Mouse (Mus musculus): ENCODE results near the gene Kcnb1. TPM values are rescaled to one million over a fixed set of nuclear protein-coding genes. Genes with fewer than 3 reads are reported as not detected.

Gene Kcnb1
- polyA plus RNA-seq, 1 experiment from 2014 or later: 1.1 TPM

DNA sequence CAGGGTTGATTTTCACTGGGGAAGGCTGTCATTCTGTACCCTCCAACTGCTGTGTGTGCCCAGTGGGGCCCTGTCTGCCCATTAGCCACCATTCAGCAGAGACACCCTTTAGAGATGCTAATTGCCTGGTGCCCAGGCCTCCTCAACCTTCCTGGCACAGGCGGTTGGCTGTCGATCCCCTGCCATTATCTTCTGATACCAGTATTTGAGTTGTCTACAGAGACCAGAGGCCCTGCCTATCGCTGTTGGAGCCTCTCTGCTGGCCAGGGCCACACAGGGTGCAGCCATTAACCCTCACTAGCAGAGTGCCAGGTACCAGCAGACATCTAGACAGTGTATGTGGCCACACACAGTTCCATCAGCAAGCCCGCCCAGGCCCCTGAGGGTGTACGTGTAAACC lies 31.2 kb downstream of the Kcnb1 start:
- Histone ChIP-seq H3K4me2 (no peak overlapping the region), H3K4me1 (peaks cover 29% of the 10 kb centered on the region), H3K4me3 (no peak overlapping the region), H3K9me3 (no peaks in the 10 kb centered on the region), H3K27ac (no peak overlapping the region), H3K36me3 (no peaks in the 10 kb centered on the region), H3K27me3 (no peaks in the 10 kb centered on the region; the same call in 1 of the 2 replicates), H3K9ac (no peak overlapping the region)
- 87% methylated on average over 5 of the region's 5 CpGs for WGBS
- ATAC-seq (ENCODE audit: insufficient number of reproducible peaks, insufficient read depth, low FRiP score, low TSS enrichment, low read depth): no peak

DNA sequence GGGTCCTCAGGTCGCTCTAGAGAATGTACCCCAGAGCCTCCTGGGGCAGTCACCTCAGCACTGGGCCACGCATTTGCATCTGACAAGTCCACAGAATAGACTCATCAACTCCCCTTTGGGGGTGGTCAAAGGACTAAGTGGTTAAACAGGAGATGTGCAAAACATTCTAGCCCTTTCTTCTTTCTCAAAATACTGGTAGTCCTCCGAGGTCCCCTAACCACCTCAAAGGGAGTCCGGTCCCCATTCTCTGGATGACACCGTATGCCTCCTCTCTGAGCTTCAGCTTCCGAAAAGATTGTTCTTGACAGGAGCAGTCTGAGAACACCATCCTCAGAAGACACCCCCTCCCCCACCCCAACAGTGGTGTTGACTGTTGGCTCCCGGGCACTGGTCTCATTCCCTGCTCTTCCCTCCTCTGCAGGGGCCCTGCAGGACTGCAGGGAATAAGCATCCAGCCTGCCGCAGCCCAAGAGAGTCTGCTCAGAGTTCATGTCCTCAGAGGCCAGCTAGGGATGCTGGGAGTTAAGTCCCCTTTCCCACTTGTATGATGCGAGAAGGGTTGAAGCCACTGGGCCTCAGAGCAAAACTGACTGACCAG lies 33.7 kb downstream of the Kcnb1 start:
- H3K9me3 ChIP-seq: no peaks in the 10 kb centered on the region
- no peaks in the 10 kb centered on the region for H3K36me3 ChIP-seq
- peaks cover 15% of the 10 kb centered on the region for H3K4me1 ChIP-seq
- no peaks in the 10 kb centered on the region; the same call in 1 of the 2 replicates for H3K27me3 ChIP-seq
- 28% methylated on average over 9 of the region's 9 CpGs for WGBS
- H3K27ac ChIP-seq: peak overlapping the region; percentile 44; the same call in 1 of the 2 replicates
- no peak overlapping the region for H3K9ac ChIP-seq
- no peak for ATAC-seq (ENCODE audit: insufficient number of reproducible peaks, insufficient read depth, low FRiP score, low TSS enrichment, low read depth)
- no peak overlapping the region for H3K4me2 ChIP-seq
- no peak overlapping the region for H3K4me3 ChIP-seq

DNA sequence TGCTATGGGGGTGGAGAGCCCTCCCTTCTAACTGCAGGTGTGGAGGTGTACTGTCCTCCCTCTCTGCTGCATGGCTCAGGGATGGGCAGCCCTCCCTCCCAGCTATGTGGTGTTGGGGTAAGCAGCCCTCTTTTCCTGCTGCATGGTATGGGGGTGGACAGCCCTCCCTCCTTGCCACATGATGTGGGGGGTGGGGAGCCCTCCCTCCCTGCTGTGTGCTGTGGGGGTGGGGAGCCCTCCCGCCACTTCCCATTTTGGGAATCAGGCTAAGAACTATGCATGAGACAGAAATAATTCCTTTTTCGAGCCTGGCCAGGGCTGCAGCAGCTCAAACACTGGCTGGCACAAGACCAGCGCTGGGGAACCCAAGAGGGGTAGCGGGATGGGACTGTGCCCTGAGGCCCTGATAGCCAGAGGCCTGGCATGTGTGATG lies 34.4 kb downstream of the Kcnb1 start:
- Histone ChIP-seq H3K4me2 (no peak overlapping the region), H3K9ac (0 out of 2 replicates have a peak overlapping the region, but pooled peaks have one; percentile 27), H3K9me3 (no peaks in the 10 kb centered on the region), H3K36me3 (no peaks in the 10 kb centered on the region), H3K27me3 (no peaks in the 10 kb centered on the region; the same call in 1 of the 2 replicates), H3K27ac (peak overlapping the region; percentile 44; the same call in 1 of the 2 replicates), H3K4me3 (no peak overlapping the region), H3K4me1 (peaks cover 15% of the 10 kb centered on the region)
- WGBS: 35% methylated on average over 4 of the region's 4 CpGs
- no peak; the same call in 1 of the 2 replicates for ATAC-seq (ENCODE audit: insufficient number of reproducible peaks, insufficient read depth, low FRiP score, low TSS enrichment, low read depth)

GRCm38 (mm10) chr2:167150880-167151279 lies 39.1 kb downstream of the Kcnb1 start:
- no peak overlapping the region for H3K9ac ChIP-seq
- peaks cover 22% of the 10 kb centered on the region for H3K4me1 ChIP-seq
- no peaks in the 10 kb centered on the region for H3K9me3 ChIP-seq
- WGBS: 89% methylated on average over 6 of the region's 6 CpGs
- H3K27ac ChIP-seq: no peak overlapping the region
- no peak overlapping the region for H3K4me3 ChIP-seq
- no peak overlapping the region for H3K4me2 ChIP-seq
- ATAC-seq (ENCODE audit: insufficient number of reproducible peaks, insufficient read depth, low FRiP score, low TSS enrichment, low read depth): no peak
- no peaks in the 10 kb centered on the region for H3K36me3 ChIP-seq
- H3K27me3 ChIP-seq: no peaks in the 10 kb centered on the region; the same call in 1 of the 2 replicates

- Histone ChIP-seq H3K9ac (no peak overlapping the region), H3K4me2 (no peak overlapping the region), H3K27me3 (peaks cover 4% of the 10 kb centered on the region; the same call in 1 of the 2 replicates), H3K4me1 (peaks cover 18% of the 10 kb centered on the region), H3K9me3 (no peaks in the 10 kb centered on the region), H3K4me3 (no peak overlapping the region), H3K27ac (no peak overlapping the region), H3K36me3 (no peaks in the 10 kb centered on the region)
- no peak for ATAC-seq (ENCODE audit: insufficient number of reproducible peaks, insufficient read depth, low FRiP score, low TSS enrichment, low read depth)
- 91% methylated on average over 7 of the region's 7 CpGs for WGBS
These were observed 39.8 kb downstream of the Kcnb1 start for GRCm38 (mm10) chr2:167150135-167150534.

DNA sequence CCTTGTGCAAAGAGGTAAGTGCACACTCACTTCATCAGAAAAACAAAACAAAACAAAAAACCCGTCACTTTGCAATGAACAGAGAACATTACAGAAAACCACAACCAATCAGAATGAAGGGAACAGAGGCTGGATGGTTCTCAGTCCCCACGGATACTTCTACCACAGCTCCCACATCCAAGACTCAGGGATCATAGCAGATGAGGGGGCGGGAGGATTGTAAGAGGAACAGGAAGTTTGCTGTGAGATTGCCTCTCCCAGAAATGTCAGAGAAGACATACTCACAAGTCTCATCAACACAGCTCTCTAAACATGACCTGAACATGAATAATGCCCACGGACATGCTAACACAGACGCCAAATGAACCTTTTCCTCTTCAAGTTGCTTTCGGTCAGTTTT lies 40.9 kb downstream of the Kcnb1 start:
- Histone ChIP-seq H3K4me2 (no peak overlapping the region), H3K27me3 (peaks cover 4% of the 10 kb centered on the region; the same call in 1 of the 2 replicates), H3K9ac (no peak overlapping the region), H3K9me3 (no peaks in the 10 kb centered on the region), H3K27ac (no peak overlapping the region), H3K4me3 (no peak overlapping the region), H3K4me1 (peaks cover 17% of the 10 kb centered on the region), H3K36me3 (no peaks in the 10 kb centered on the region)
- no peak for ATAC-seq (ENCODE audit: insufficient number of reproducible peaks, insufficient read depth, low FRiP score, low TSS enrichment, low read depth)
- 85% methylated on average over 6 of the region's 6 CpGs for WGBS

- Histone ChIP-seq H3K4me2 (no peak overlapping the region), H3K4me3 (no peak overlapping the region), H3K9ac (no peak overlapping the region), H3K4me1 (peaks cover 17% of the 10 kb centered on the region), H3K9me3 (no peaks in the 10 kb centered on the region), H3K27ac (no peak overlapping the region), H3K36me3 (no peaks in the 10 kb centered on the region), H3K27me3 (peaks cover 4% of the 10 kb centered on the region; the same call in 1 of the 2 replicates)
- WGBS: 78% methylated on average over 8 of the region's 8 CpGs
- ATAC-seq (ENCODE audit: insufficient number of reproducible peaks, insufficient read depth, low FRiP score, low TSS enrichment, low read depth): no peak
These were observed 42.2 kb downstream of the Kcnb1 start for GRCm38 (mm10) chr2:167147708-167148107.

DNA sequence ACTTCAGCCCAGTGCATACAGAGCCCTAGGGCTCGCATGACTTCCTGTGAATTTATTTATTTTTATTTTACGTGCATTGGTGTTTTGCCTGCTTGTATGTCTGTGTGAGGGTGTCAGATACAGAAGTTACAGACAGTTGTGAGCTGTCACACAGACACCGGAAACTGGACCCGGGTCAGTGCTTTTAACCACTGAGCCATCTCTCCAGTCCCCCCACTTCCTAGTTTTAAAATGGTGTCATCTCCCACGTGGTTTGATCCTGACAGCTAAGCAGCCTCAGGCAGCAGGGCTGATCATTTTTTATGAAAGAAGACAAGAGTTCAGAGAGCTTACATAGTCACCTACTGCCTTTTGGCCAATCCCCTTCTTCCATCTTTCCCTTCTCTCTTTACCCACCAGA lies 44.1 kb downstream of the Kcnb1 start:
- Histone ChIP-seq H3K9ac (no peak overlapping the region), H3K4me3 (no peak overlapping the region), H3K4me1 (peaks cover 17% of the 10 kb centered on the region), H3K4me2 (no peak overlapping the region), H3K27ac (no peak overlapping the region), H3K36me3 (no peaks in the 10 kb centered on the region), H3K9me3 (no peaks in the 10 kb centered on the region), H3K27me3 (peaks cover 4% of the 10 kb centered on the region; the same call in 1 of the 2 replicates)
- WGBS: 60% methylated on average over 5 of the region's 5 CpGs
- no peak for ATAC-seq (ENCODE audit: insufficient number of reproducible peaks, insufficient read depth, low FRiP score, low TSS enrichment, low read depth)

DNA sequence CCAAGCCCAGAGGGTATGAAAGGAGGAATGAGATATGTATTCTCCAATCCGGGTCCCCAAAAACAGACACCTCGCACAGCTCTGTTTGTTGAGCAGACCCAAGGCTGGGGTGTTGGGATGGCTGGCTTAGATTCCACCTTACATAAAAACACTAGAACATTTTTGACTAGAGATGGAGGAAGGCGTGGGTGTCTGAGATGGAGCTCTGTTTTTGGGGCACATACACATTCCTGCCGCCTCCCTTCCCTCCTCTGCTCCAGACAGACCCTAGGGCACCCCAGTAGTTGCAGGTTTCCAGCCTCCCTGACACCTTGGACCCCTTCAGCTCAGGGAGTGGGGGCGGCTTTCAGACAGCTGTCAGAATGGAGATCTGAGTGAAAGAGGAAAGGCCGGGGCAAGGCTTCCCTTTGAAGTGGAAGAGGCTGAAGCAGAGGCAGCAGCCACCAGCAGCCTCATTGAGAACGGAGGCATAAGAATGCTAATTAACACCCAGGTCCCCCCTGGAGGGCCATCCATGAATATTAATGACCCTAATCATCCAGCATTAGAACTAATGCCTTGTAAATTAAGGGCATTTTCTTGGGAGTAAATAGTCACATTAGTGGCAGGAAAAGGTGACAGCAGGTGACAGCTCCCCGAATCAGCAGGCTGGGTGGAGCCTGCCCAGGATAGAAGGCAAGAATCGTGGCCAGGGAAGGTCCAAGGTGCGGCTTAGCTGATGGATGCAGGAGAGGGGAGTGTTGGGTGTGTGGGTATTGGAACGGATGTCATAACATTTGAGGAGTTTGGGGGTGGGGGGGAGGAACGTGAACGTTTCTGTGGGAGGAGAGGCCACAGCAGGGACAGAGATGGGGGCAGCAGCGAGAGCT lies 45.3 kb downstream of the Kcnb1 start:
- Histone ChIP-seq H3K4me1 (peaks cover 17% of the 10 kb centered on the region), H3K27me3 (peaks cover 4% of the 10 kb centered on the region; the same call in 1 of the 2 replicates), H3K9me3 (no peaks in the 10 kb centered on the region), H3K4me2 (no peak overlapping the region), H3K9ac (no peak overlapping the region), H3K4me3 (no peak overlapping the region), H3K27ac (no peak overlapping the region), H3K36me3 (no peaks in the 10 kb centered on the region)
- WGBS: 19% methylated on average over 14 of the region's 14 CpGs
- no peak for ATAC-seq (ENCODE audit: insufficient number of reproducible peaks, insufficient read depth, low FRiP score, low TSS enrichment, low read depth)

DNA sequence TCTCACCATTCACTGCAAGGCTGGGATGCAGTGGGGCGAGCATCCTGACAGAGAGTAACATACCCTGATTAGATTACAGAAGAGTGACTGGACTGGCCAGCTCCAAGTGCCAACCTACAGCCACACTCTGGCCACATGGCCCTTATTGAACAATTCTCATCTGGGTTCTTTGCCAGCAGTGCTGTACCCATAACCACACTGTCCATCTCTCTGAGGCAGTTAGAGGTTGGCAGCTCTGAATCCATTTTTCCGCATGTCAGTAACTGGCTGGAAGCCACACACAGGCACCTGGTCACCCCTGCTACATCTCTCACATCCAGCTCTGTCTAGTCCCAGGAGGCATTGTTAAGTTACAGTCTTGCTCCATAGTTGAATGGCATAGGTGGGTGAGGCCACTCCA lies 46.0 kb downstream of the Kcnb1 start:
- no peak overlapping the region for H3K4me3 ChIP-seq
- no peak overlapping the region for H3K4me2 ChIP-seq
- no peak overlapping the region for H3K27ac ChIP-seq
- H3K9me3 ChIP-seq: no peaks in the 10 kb centered on the region
- 64% methylated on average over 2 of the region's 2 CpGs for WGBS
- peaks cover 17% of the 10 kb centered on the region for H3K4me1 ChIP-seq
- no peaks in the 10 kb centered on the region for H3K36me3 ChIP-seq
- peaks cover 4% of the 10 kb centered on the region; the same call in 1 of the 2 replicates for H3K27me3 ChIP-seq
- no peak overlapping the region for H3K9ac ChIP-seq
- ATAC-seq (ENCODE audit: insufficient number of reproducible peaks, insufficient read depth, low FRiP score, low TSS enrichment, low read depth): no peak

GRCm38 (mm10) chr2:167142282-167142681 lies 47.7 kb downstream of the Kcnb1 start:
- peak overlapping the region; percentile 21; the same call in 1 of the 2 replicates for H3K9ac ChIP-seq
- peaks cover 4% of the 10 kb centered on the region; the same call in 1 of the 2 replicates for H3K27me3 ChIP-seq
- no peak overlapping the region for H3K4me2 ChIP-seq
- H3K4me1 ChIP-seq: peaks cover 17% of the 10 kb centered on the region
- H3K4me3 ChIP-seq: no peak overlapping the region
- no peaks in the 10 kb centered on the region for H3K36me3 ChIP-seq
- H3K27ac ChIP-seq: no peak overlapping the region
- no peak for ATAC-seq (ENCODE audit: insufficient number of reproducible peaks, insufficient read depth, low FRiP score, low TSS enrichment, low read depth)
- H3K9me3 ChIP-seq: no peaks in the 10 kb centered on the region
- WGBS: 85% methylated on average over 3 of the region's 3 CpGs
